In the genomic region with DNA sequence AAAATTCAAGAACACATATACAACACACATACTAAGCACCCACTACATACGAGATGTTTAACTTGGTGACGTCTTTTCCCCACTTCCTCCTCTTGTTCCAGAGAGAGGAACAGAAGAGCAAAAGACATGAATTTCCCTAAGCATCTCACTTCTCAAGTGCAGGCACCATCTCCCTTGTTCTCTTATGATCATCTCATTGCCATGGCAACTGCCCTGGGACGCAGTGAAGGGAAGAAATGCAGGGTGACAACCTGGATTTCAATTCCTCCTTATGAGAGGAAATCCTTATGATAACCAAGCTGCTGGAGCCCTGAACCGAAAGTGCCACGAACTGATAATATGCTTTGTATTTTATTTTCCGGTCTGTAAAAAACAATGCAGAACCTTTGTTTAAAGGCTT, we compare ENCODE assay signal across 29 mouse cellular contexts. TPM values are rescaled to one million over a fixed set of nuclear protein-coding genes. Genes with fewer than 3 reads are reported as not detected.
A peak's percentile ranks its signal among the peaks of the same experiment; 100 is the strongest.
DNase-seq lines count a peak whose midpoint lies in the region; ATAC-seq and TF ChIP-seq lines count a peak whose summit lies in the region.
"Had no signal": no experiment of that assay in that cellular context is flagged by ENCODE, and none has a peak within 500 bp of the region (broad histone marks: within the 10 kb centered on the region; RNA-seq: fewer than 3 reads in every experiment).

No protein-coding gene starts in this region.

- H3K27me3 ChIP-seq in midbrain, embryonic 15.5 days (replicated peaks), result no peaks in the 10 kb centered on the region
- no peaks in the 10 kb centered on the region for H3K27me3 ChIP-seq in midbrain, embryonic 13.5 days
- H3K27me3 ChIP-seq in midbrain, postnatal 0 days (ENCODE audit: insufficient read depth, low read length), result no peaks in the 10 kb centered on the region
- no peaks in the 10 kb centered on the region for H3K27me3 ChIP-seq in hindbrain, embryonic 11.5 days (ENCODE audit: control insufficient read depth, insufficient read depth, low read length)
- H3K27me3 ChIP-seq: embryonic facial prominence, embryonic 13.5 days; embryonic facial prominence, embryonic 15.5 days; forebrain, embryonic 12.5 days had no signal

- no peaks in the 10 kb centered on the region for H3K9me3 ChIP-seq in midbrain, embryonic 15.5 days
- H3K9me3 ChIP-seq in midbrain, embryonic 13.5 days, result no peaks in the 10 kb centered on the region
- 0 out of 2 replicates have a peak, but pooled peaks cover 5% of the 10 kb centered on the region for H3K9me3 ChIP-seq in midbrain, postnatal 0 days (ENCODE audit: low read length)
- H3K9me3 ChIP-seq in hindbrain, embryonic 11.5 days (ENCODE audit: control insufficient read depth, low read length), result no peaks in the 10 kb centered on the region
- H3K9me3 ChIP-seq: embryonic facial prominence, embryonic 13.5 days; embryonic facial prominence, embryonic 15.5 days; forebrain, embryonic 10.5 days; forebrain, embryonic 12.5 days; G1E had no signal

- no peaks in the 10 kb centered on the region for H3K36me3 ChIP-seq in midbrain, embryonic 15.5 days (replicated peaks)
- H3K36me3 ChIP-seq in midbrain, embryonic 13.5 days, result no peaks in the 10 kb centered on the region
- H3K36me3 ChIP-seq in midbrain, postnatal 0 days (ENCODE audit: insufficient read depth, low read length), result no peaks in the 10 kb centered on the region
- no peaks in the 10 kb centered on the region for H3K36me3 ChIP-seq in hindbrain, embryonic 11.5 days (ENCODE audit: control insufficient read depth, insufficient read depth, low read length)
- H3K36me3 ChIP-seq: embryonic facial prominence, embryonic 13.5 days; embryonic facial prominence, embryonic 15.5 days; forebrain, embryonic 10.5 days; forebrain, embryonic 12.5 days; G1E had no signal

- peak; percentile 50 for DNase-seq in retina, postnatal 1 day
- DNase-seq in retina, embryonic 14.5 days (ENCODE audit: low spot score), result no peak
- DNase-seq in brain, adult 2 months (ENCODE audit: low read depth, low spot score), result peak; percentile 55
- no peak for DNase-seq in midbrain, postnatal 0 days (ENCODE audit: low spot score)
- no peak for DNase-seq in hindbrain, embryonic 11.5 days (ENCODE audit: low spot score)
- no peak for DNase-seq in adrenal gland, adult 2 months
- DNase-seq: adrenal gland, postnatal 10 days; adrenal gland, postnatal 25 days; cerebellum, adult 11 months; cerebellum, adult 18-20 months; cerebellum, adult 8-10 months; cerebellum, adult 9-11 months; cerebellum, postnatal 14 days; cerebellum, postnatal 36 days; embryo, embryonic 11 days had no signal

- WGBS in midbrain, embryonic 15.5 days, result 67% methylated on average over 6 of the region's 6 CpGs
- 69% methylated on average over 6 of the region's 6 CpGs for WGBS in midbrain, embryonic 13.5 days
- 50% methylated on average over 6 of the region's 6 CpGs for WGBS in midbrain, postnatal 0 days
- WGBS in hindbrain, embryonic 11.5 days, result 90% methylated on average over 6 of the region's 6 CpGs

- H3K9ac ChIP-seq in midbrain, embryonic 15.5 days, result no peak overlapping the region
- H3K9ac ChIP-seq in midbrain, embryonic 13.5 days (replicated peaks), result no peak overlapping the region
- H3K9ac ChIP-seq in midbrain, postnatal 0 days (replicated peaks; ENCODE audit: low read length, poor library complexity, severe bottlenecking), result no peak overlapping the region
- H3K9ac ChIP-seq in hindbrain, embryonic 11.5 days (ENCODE audit: low read depth, low read length), result no peak overlapping the region
- H3K9ac ChIP-seq: embryonic facial prominence, embryonic 13.5 days; embryonic facial prominence, embryonic 15.5 days; forebrain, embryonic 12.5 days had no signal

- no peak overlapping the region for H3K4me3 ChIP-seq in midbrain, embryonic 15.5 days
- no peak overlapping the region for H3K4me3 ChIP-seq in midbrain, embryonic 13.5 days (replicated peaks)
- H3K4me3 ChIP-seq in midbrain, postnatal 0 days (ENCODE audit: low read depth, low read length), result no peak overlapping the region
- H3K4me3 ChIP-seq in hindbrain, embryonic 11.5 days (ENCODE audit: low read depth, low read length), result no peak overlapping the region
- H3K4me3 ChIP-seq: embryonic facial prominence, embryonic 13.5 days; embryonic facial prominence, embryonic 15.5 days; erythroblast, embryonic 14.5 days; forebrain, embryonic 10.5 days; forebrain, embryonic 12.5 days had no signal

- H3K4me1 ChIP-seq in midbrain, embryonic 15.5 days, result no peaks in the 10 kb centered on the region
- no peaks in the 10 kb centered on the region; the same call in 1 of the 2 replicates for H3K4me1 ChIP-seq in midbrain, embryonic 13.5 days (replicated peaks)
- H3K4me1 ChIP-seq in midbrain, postnatal 0 days (ENCODE audit: insufficient read depth, low read length), result no peaks in the 10 kb centered on the region
- H3K4me1 ChIP-seq in hindbrain, embryonic 11.5 days (replicated peaks; ENCODE audit: control insufficient read depth, insufficient read depth, low read length), result no peaks in the 10 kb centered on the region
- H3K4me1 ChIP-seq: embryonic facial prominence, embryonic 13.5 days; embryonic facial prominence, embryonic 15.5 days; forebrain, embryonic 10.5 days; forebrain, embryonic 12.5 days had no signal

- H3K27ac ChIP-seq in midbrain, embryonic 15.5 days, result 0 out of 2 replicates have a peak overlapping the region, but pooled peaks have one; percentile 11
- no peak overlapping the region for H3K27ac ChIP-seq in midbrain, embryonic 13.5 days
- no peak overlapping the region for H3K27ac ChIP-seq in midbrain, postnatal 0 days (ENCODE audit: low read depth, low read length)
- H3K27ac ChIP-seq in hindbrain, embryonic 11.5 days (ENCODE audit: low read depth, low read length), result no peak overlapping the region
- H3K27ac ChIP-seq: embryonic facial prominence, embryonic 13.5 days; embryonic facial prominence, embryonic 15.5 days; forebrain, embryonic 10.5 days; forebrain, embryonic 12.5 days had no signal

- TF ChIP-seq CTCF in midbrain, postnatal 0 days (IDR thresholded peaks at IDR 0.05), result no peak

- H3K4me2 ChIP-seq in midbrain, embryonic 15.5 days, result 0 out of 2 replicates have a peak overlapping the region, but pooled peaks have one; percentile 4
- no peak overlapping the region for H3K4me2 ChIP-seq in midbrain, embryonic 13.5 days (replicated peaks)
- no peak overlapping the region for H3K4me2 ChIP-seq in midbrain, postnatal 0 days (ENCODE audit: low read depth, low read length, poor library complexity, severe bottlenecking)
- no peak overlapping the region for H3K4me2 ChIP-seq in hindbrain, embryonic 11.5 days (replicated peaks; ENCODE audit: low read depth, low read length)
- H3K4me2 ChIP-seq: embryonic facial prominence, embryonic 13.5 days; embryonic facial prominence, embryonic 15.5 days; forebrain, embryonic 12.5 days had no signal

- 0 out of 2 replicates have a peak, but pooled peaks have one; percentile 17 for ATAC-seq in midbrain, embryonic 15.5 days (replicated peaks)
- ATAC-seq in midbrain, embryonic 13.5 days, result no peak
- ATAC-seq in midbrain, postnatal 0 days (ENCODE audit: low FRiP score), result 0 out of 2 replicates have a peak, but pooled peaks have one; percentile 41
- no peak for ATAC-seq in hindbrain, embryonic 11.5 days (ENCODE audit: low FRiP score)
- ATAC-seq: activated CD4-positive, CD25-positive, alpha-beta regulatory T cell, adult 4 months; forebrain, embryonic 14.5 days; forebrain, embryonic 16.5 days; Patski had no signal

RNA-seq across cellular contexts. Expression of a gene that starts 33.3 kb away (rescaled TPM):
- 0.74 and 0.87 TPM in 2 replicates for polyA plus RNA-seq in midbrain, embryonic 15.5 days (2015; fragmentation: Nextera tagmentation; extraction: Ambion mirVana)
- polyA plus RNA-seq in midbrain, embryonic 13.5 days (2015; fragmentation: Nextera tagmentation; extraction: Ambion mirVana), result 0.14 TPM in 1 of 2 replicates, not detected in the other
- not detected in 2 replicates for total RNA-seq in midbrain, postnatal 0 days (2014; rRNA removed)
- polyA plus RNA-seq in midbrain, postnatal 0 days (2015; fragmentation: Nextera tagmentation; extraction: Ambion mirVana), result 0.75 and 0.85 TPM in 2 replicates
- 0.11 TPM in 1 of 2 replicates, not detected in the other for polyA plus RNA-seq in hindbrain, embryonic 11.5 days (2014; fragmentation: Nextera tagmentation; extraction: Ambion mirVana)
- under 1 TPM; 0.29 to 0.55 TPM for total RNA-seq in adrenal gland, adult 2 months (2021)
- 0.89 and 1.2 TPM in 2 replicates for polyA plus RNA-seq in adrenal gland, adult 2 months (2012; rRNA removed)
- total RNA-seq: common myeloid progenitor, adult 5-6 weeks had no signal
- polyA plus RNA-seq: activated CD4-positive, CD25-positive, alpha-beta regulatory T cell, adult 4 months; C2C12; erythroblast, embryonic 14.5 days; forebrain, embryonic 12.5 days; G1E; Patski had no signal

Comparison
In these comparisons a context has a peak if more than half of its experiments do, and no peak if none do; other contexts are left out.
1. ATAC-seq: peak in midbrain, embryonic 15.5 days (single experiment) and midbrain, postnatal 0 days (single experiment); none in midbrain, embryonic 13.5 days (single experiment) and hindbrain, embryonic 11.5 days (single experiment).
2. DNase-seq: peak in retina, postnatal 1 day (single experiment) and brain, adult 2 months (single experiment); none in retina, embryonic 14.5 days (single experiment), midbrain, postnatal 0 days (single experiment), hindbrain, embryonic 11.5 days (single experiment) and adrenal gland, adult 2 months (single experiment).